Mouse (Mus musculus): ENCODE data around the gene Ankrd28. TPM values are rescaled to one million over a fixed set of nuclear protein-coding genes. Genes with fewer than 3 reads are reported as not detected.

Gene Ankrd28
- polyA plus RNA-seq, 1 experiment from 2014 or later, result 7.9 TPM

- Histone ChIP-seq H3K4me3 (ENCODE audit: low read length) (no peak overlapping the region), H3K4me1 (ENCODE audit: control insufficient read depth, insufficient read depth, low read depth, low read length) (no peaks in the 10 kb centered on the region), H3K9ac (ENCODE audit: low read depth, low read length) (no peak overlapping the region), H3K9me3 (ENCODE audit: control insufficient read depth, low read length) (no peaks in the 10 kb centered on the region), H3K4me2 (ENCODE audit: low read length) (no peak overlapping the region), H3K36me3 (ENCODE audit: control insufficient read depth, insufficient read depth, low read length) (peaks cover 20% of the 10 kb centered on the region), H3K27ac (ENCODE audit: low read depth, low read length) (no peak overlapping the region), H3K27me3 (replicated peaks; ENCODE audit: control insufficient read depth, insufficient read depth, low read length) (no peaks in the 10 kb centered on the region)
- ATAC-seq, result no peak
- WGBS, result 83% methylated on average over 1 of the region's 1 CpGs
These were observed 121.1 kb downstream of the Ankrd28 start for GRCm38 (mm10) chr14:31709343-31709742.

DNA sequence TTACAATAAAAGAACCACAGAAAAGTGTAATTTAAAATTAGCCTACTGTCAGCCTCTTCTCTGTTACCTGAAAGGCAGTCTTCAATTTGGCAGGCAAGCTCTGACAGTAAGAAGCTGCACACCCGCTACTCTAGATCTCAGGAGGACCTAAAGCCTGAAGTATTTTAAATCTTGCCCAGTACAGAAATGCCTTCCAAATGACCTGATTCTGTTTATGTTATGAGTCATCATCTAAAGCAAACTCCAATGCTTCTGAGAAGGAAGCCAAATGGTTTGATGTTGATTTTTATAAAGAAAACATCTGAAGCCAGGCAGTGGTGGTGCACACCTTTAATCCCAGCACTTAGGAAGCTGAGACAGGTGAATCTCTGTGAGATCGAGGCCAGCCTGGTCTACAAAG, 130.1 kb downstream of the Ankrd28 start:
- Histone ChIP-seq H3K27me3 (replicated peaks; ENCODE audit: control insufficient read depth, insufficient read depth, low read length) (no peaks in the 10 kb centered on the region), H3K27ac (ENCODE audit: low read depth, low read length) (no peak overlapping the region), H3K9ac (ENCODE audit: low read depth, low read length) (no peak overlapping the region), H3K9me3 (ENCODE audit: control insufficient read depth, low read length) (no peaks in the 10 kb centered on the region), H3K4me2 (ENCODE audit: low read length) (no peak overlapping the region), H3K4me3 (ENCODE audit: low read length) (no peak overlapping the region), H3K4me1 (ENCODE audit: control insufficient read depth, insufficient read depth, low read depth, low read length) (no peaks in the 10 kb centered on the region), H3K36me3 (ENCODE audit: control insufficient read depth, insufficient read depth, low read length) (peaks cover 22% of the 10 kb centered on the region)
- 98% methylated on average over 2 of the region's 2 CpGs for WGBS
- no peak for ATAC-seq

DNA sequence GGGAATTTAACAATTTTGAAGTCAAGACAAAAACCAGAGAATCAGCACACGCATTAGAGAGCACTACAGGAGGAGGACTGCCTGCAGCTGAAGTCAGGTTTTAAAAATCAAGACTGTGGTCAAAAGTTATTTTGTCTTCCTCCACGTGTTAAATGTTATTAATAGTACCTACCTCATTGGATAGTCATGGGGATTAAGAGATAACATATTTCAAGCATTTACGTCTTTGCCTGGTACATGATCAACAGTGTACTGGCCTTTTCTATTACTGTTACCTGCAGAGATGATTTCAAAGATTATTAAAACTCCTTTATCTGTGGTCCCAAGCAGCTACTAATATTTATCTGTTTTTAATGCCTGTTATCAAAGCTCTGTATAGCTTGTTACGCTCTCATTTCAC, 132.7 kb downstream of the Ankrd28 start:
- peaks cover 10% of the 10 kb centered on the region for H3K36me3 ChIP-seq (ENCODE audit: control insufficient read depth, insufficient read depth, low read length)
- 93% methylated on average over 4 of the region's 4 CpGs for WGBS

GRCm38 (mm10) chr14:31697346-31697745, 133.1 kb downstream of the Ankrd28 start:
- H3K4me3 ChIP-seq (ENCODE audit: low read length), result no peak overlapping the region
- H3K4me1 ChIP-seq (ENCODE audit: control insufficient read depth, insufficient read depth, low read depth, low read length), result no peaks in the 10 kb centered on the region
- peaks cover 10% of the 10 kb centered on the region for H3K36me3 ChIP-seq (ENCODE audit: control insufficient read depth, insufficient read depth, low read length)
- 92% methylated on average over 3 of the region's 3 CpGs for WGBS
- H3K4me2 ChIP-seq (ENCODE audit: low read length), result no peak overlapping the region
- no peak overlapping the region for H3K9ac ChIP-seq (ENCODE audit: low read depth, low read length)
- H3K27me3 ChIP-seq (replicated peaks; ENCODE audit: control insufficient read depth, insufficient read depth, low read length), result no peaks in the 10 kb centered on the region
- no peaks in the 10 kb centered on the region for H3K9me3 ChIP-seq (ENCODE audit: control insufficient read depth, low read length)
- no peak overlapping the region for H3K27ac ChIP-seq (ENCODE audit: low read depth, low read length)
- ATAC-seq, result no peak

More for the DNA sequence above, 132.7 kb downstream of the Ankrd28 start:
- Histone ChIP-seq H3K9ac (ENCODE audit: low read depth, low read length) (no peak overlapping the region), H3K4me2 (ENCODE audit: low read length) (no peak overlapping the region), H3K4me1 (ENCODE audit: control insufficient read depth, insufficient read depth, low read depth, low read length) (no peaks in the 10 kb centered on the region), H3K9me3 (ENCODE audit: control insufficient read depth, low read length) (no peaks in the 10 kb centered on the region), H3K27ac (ENCODE audit: low read depth, low read length) (no peak overlapping the region), H3K27me3 (replicated peaks; ENCODE audit: control insufficient read depth, insufficient read depth, low read length) (no peaks in the 10 kb centered on the region), H3K4me3 (ENCODE audit: low read length) (no peak overlapping the region)
- no peak for ATAC-seq

GRCm38 (mm10) chr14:31696985-31697303, 133.5 kb downstream of the Ankrd28 start:
- 88% methylated on average over 3 of the region's 3 CpGs for WGBS
- Histone ChIP-seq H3K36me3 (ENCODE audit: control insufficient read depth, insufficient read depth, low read length) (peaks cover 10% of the 10 kb centered on the region), H3K9me3 (ENCODE audit: control insufficient read depth, low read length) (no peaks in the 10 kb centered on the region), H3K4me2 (ENCODE audit: low read length) (no peak overlapping the region), H3K27me3 (replicated peaks; ENCODE audit: control insufficient read depth, insufficient read depth, low read length) (no peaks in the 10 kb centered on the region), H3K27ac (ENCODE audit: low read depth, low read length) (no peak overlapping the region), H3K4me3 (ENCODE audit: low read length) (no peak overlapping the region), H3K4me1 (ENCODE audit: control insufficient read depth, insufficient read depth, low read depth, low read length) (no peaks in the 10 kb centered on the region), H3K9ac (ENCODE audit: low read depth, low read length) (no peak overlapping the region)
- no peak for ATAC-seq

GRCm38 (mm10) chr14:31696206-31696984, 134.1 kb downstream of the Ankrd28 start:
- H3K4me1 ChIP-seq (ENCODE audit: control insufficient read depth, insufficient read depth, low read depth, low read length), result no peaks in the 10 kb centered on the region
- no peaks in the 10 kb centered on the region for H3K9me3 ChIP-seq (ENCODE audit: control insufficient read depth, low read length)
- H3K9ac ChIP-seq (ENCODE audit: low read depth, low read length), result no peak overlapping the region
- 90% methylated on average over 9 of the region's 9 CpGs for WGBS
- no peak overlapping the region for H3K27ac ChIP-seq (ENCODE audit: low read depth, low read length)
- H3K4me2 ChIP-seq (ENCODE audit: low read length), result no peak overlapping the region
- H3K36me3 ChIP-seq (ENCODE audit: control insufficient read depth, insufficient read depth, low read length), result peaks cover 6% of the 10 kb centered on the region
- no peak overlapping the region for H3K4me3 ChIP-seq (ENCODE audit: low read length)
- ATAC-seq, result no peak
- H3K27me3 ChIP-seq (replicated peaks; ENCODE audit: control insufficient read depth, insufficient read depth, low read length), result no peaks in the 10 kb centered on the region

DNA sequence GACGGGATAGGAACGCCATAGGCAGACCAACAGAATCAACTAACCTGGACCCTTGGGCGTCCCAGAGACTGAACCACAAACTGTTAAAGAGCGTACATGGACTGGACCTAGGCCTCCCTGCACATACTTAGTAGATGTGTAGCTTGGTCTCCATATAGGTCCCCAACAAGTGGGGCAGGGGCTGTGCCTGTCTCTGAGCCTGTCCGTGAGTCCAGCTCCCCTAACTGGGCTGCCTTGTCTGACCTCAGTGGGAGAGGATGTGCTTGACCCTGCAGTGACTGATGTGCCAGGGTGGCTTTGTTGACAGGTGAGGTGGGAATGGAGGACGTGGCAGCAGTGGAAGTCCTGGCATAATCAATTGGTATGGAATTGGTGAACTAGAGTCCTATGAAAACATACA, 137.9 kb downstream of the Ankrd28 start:
- Histone ChIP-seq H3K4me2 (ENCODE audit: low read length) (no peak overlapping the region), H3K27ac (ENCODE audit: low read depth, low read length) (no peak overlapping the region), H3K27me3 (replicated peaks; ENCODE audit: control insufficient read depth, insufficient read depth, low read length) (no peaks in the 10 kb centered on the region), H3K9ac (ENCODE audit: low read depth, low read length) (no peak overlapping the region), H3K4me3 (ENCODE audit: low read length) (no peak overlapping the region), H3K36me3 (ENCODE audit: control insufficient read depth, insufficient read depth, low read length) (peaks cover 2% of the 10 kb centered on the region; the same call in 1 of the 2 replicates), H3K9me3 (ENCODE audit: control insufficient read depth, low read length) (no peaks in the 10 kb centered on the region), H3K4me1 (ENCODE audit: control insufficient read depth, insufficient read depth, low read depth, low read length) (no peaks in the 10 kb centered on the region)
- no peak for ATAC-seq
- 93% methylated on average over 6 of the region's 6 CpGs for WGBS

- H3K9me3 ChIP-seq (ENCODE audit: control insufficient read depth, low read length), result no peaks in the 10 kb centered on the region
- H3K4me2 ChIP-seq (ENCODE audit: low read length), result no peak overlapping the region
- H3K9ac ChIP-seq (ENCODE audit: low read depth, low read length), result no peak overlapping the region
- ATAC-seq, result no peak
- no peaks in the 10 kb centered on the region for H3K4me1 ChIP-seq (ENCODE audit: control insufficient read depth, insufficient read depth, low read depth, low read length)
- H3K4me3 ChIP-seq (ENCODE audit: low read length), result no peak overlapping the region
- no peaks in the 10 kb centered on the region for H3K27me3 ChIP-seq (replicated peaks; ENCODE audit: control insufficient read depth, insufficient read depth, low read length)
- H3K27ac ChIP-seq (ENCODE audit: low read depth, low read length), result no peak overlapping the region
- no peaks in the 10 kb centered on the region for H3K36me3 ChIP-seq (ENCODE audit: control insufficient read depth, insufficient read depth, low read length)
- WGBS, result 83% methylated on average over 1 of the region's 1 CpGs
These were observed 144.2 kb downstream of the Ankrd28 start for GRCm38 (mm10) chr14:31686231-31686630.

GRCm38 (mm10) chr14:31685680-31686079, 144.8 kb downstream of the Ankrd28 start:
- Histone ChIP-seq H3K27ac (ENCODE audit: low read depth, low read length) (no peak overlapping the region), H3K9ac (ENCODE audit: low read depth, low read length) (no peak overlapping the region), H3K4me3 (ENCODE audit: low read length) (no peak overlapping the region), H3K4me2 (ENCODE audit: low read length) (no peak overlapping the region), H3K9me3 (ENCODE audit: control insufficient read depth, low read length) (no peaks in the 10 kb centered on the region), H3K27me3 (replicated peaks; ENCODE audit: control insufficient read depth, insufficient read depth, low read length) (no peaks in the 10 kb centered on the region), H3K4me1 (ENCODE audit: control insufficient read depth, insufficient read depth, low read depth, low read length) (no peaks in the 10 kb centered on the region), H3K36me3 (ENCODE audit: control insufficient read depth, insufficient read depth, low read length) (no peaks in the 10 kb centered on the region)
- no peak for ATAC-seq
- 86% methylated on average over 10 of the region's 10 CpGs for WGBS
